Mouse (Mus musculus): ENCODE results near the gene Gm9887.

Gene Gm9887

GRCm38 (mm10) chr12:69371854-69372671, at the start of gene Gm9887, which contains the start of gene Arf6:
Gene Gm9887 (minus strand): TSS chr12:69372458.
Gene Arf6 (plus strand): TSS chr12:69372150.
- peak; percentile 96 for DNase-seq (ENCODE audit: low spot score)

- DNase-seq (ENCODE audit: low spot score) = no peak
Observed at GRCm38 (mm10) chr12:69420716-69421115, 48.5 kb upstream of the Gm9887 start.

GRCm38 (mm10) chr12:69419606-69420005, 47.3 kb upstream of the Gm9887 start:
- DNase-seq (ENCODE audit: low spot score) = no peak

DNA sequence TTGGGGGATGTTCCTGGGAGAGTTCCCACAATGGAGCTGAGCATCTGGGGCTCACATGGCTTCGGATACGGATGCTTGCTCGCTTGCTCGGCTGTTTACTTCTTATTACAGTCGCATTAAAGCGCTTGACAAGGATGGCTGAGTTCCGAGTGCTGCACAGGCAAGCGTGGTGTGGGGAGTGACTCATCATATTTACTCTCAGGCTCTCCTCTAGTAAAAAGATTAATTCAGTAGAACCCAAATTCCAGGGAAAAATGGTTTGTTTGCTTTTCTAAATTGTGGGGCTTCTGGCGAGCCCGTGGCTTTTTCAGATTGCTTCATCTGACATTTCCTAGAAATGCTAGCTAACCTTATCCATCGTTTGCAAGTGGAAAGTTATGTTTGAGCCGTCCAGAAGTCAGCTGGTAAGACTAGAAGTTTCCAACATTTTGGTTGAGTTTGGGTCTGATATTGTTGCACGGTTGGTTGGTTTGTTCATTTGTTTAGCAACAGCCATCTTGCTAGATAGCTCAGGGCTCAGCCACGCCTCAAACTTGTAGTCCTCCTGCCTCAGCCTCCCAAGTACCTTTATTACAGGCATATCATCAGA, 46.9 kb upstream of the Gm9887 start:
- DNase-seq (ENCODE audit: low spot score) = no peak

- DNase-seq (ENCODE audit: low spot score) = no peak
Observed at GRCm38 (mm10) chr12:69418606-69419005, 46.3 kb upstream of the Gm9887 start.

- DNase-seq (ENCODE audit: low spot score) = no peak
Observed at GRCm38 (mm10) chr12:69417701-69418291, 45.5 kb upstream of the Gm9887 start.

GRCm38 (mm10) chr12:69416793-69417192, 44.5 kb upstream of the Gm9887 start:
- DNase-seq (ENCODE audit: low spot score) = no peak

GRCm38 (mm10) chr12:69414826-69415572, 42.7 kb upstream of the Gm9887 start:
- DNase-seq (ENCODE audit: low spot score) = no peak

DNA sequence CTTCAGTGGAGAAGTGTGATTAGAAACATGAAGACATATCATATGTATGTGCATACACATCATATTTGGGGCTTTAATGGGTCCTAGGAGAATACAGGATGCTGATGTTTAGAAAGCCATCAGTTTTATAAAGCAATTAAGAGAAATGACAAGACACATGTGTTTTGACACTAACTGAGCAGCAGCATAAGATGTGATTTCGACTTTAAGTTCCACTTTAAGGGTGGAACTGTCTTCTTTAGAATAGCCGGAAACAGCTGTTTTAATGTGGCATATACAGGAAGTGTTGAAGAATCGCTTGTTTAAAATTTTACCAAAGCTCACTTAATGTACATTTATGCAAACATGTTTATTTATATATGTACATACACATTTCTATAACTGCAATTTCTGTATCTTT, 41.0 kb upstream of the Gm9887 start:
- no peak for DNase-seq (ENCODE audit: low spot score)

DNA sequence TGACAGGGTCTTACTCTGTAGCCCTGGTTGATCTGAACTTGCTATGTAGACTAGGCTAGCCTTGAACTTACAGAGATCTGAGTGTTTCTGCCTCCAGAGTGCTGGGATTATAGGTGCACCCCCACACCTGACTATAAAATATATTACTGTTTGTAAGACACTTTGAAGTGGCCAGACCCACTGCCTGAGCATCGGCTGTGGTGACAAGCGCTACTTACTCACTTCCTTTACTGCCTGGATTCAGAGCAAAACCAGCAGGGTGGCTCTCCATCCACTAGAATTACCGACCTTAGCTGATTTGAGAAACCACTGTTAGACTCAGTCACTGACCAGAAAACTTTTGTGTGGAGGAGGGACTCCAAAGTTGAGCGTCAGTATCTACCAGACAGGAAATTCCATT, 39.7 kb upstream of the Gm9887 start:
- no peak for DNase-seq (ENCODE audit: low spot score)

DNA sequence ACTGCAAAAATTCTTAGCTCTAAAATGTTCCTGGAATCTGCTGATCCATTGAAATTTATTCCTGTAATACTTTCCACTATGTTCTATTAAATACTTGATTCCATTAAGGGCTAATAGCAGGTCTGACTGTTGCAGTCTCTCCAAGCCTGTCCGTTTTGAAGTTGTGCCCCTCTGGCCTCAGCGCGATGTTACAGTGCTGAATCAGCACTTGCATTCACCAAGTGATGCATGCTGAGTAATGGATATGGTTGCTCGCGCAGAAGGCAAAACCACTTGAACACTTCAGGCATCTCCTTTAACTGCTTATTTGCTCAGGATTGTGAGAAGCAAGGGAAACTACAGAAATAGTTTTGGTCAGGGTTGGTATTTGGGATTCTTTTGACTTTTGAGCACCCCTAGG, 38.5 kb upstream of the Gm9887 start:
- DNase-seq (ENCODE audit: low spot score) = no peak

GRCm38 (mm10) chr12:69402594-69403167, 30.4 kb upstream of the Gm9887 start:
- no peak for DNase-seq (ENCODE audit: low spot score)

GRCm38 (mm10) chr12:69402100-69402499, 29.8 kb upstream of the Gm9887 start:
- DNase-seq (ENCODE audit: low spot score) = no peak

DNA sequence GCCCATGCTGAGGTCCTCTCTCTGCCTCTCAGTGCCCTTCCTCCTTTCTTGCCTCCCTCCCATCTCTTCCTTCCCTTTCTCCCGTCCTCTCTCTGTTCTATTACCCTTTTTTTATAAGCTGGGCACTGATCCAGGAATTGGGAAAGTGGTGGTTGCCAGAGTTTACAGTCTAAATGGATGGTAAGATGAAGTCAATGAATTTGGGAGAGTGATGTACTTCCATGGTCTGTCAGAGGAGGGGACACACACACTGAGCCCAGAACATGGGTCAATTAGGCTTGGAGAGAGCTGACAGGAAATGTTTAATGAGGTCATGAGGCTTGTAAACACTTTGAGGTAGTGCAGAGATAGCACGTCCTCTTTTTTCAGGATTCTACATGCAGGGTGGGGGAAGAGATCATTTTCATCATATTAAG, 28.6 kb upstream of the Gm9887 start:
- DNase-seq (ENCODE audit: low spot score) = no peak

GRCm38 (mm10) chr12:69400367-69400766, 28.1 kb upstream of the Gm9887 start:
- no peak for DNase-seq (ENCODE audit: low spot score)

- DNase-seq (ENCODE audit: low spot score) = no peak
Observed at GRCm38 (mm10) chr12:69394456-69394855, 22.2 kb upstream of the Gm9887 start.

DNA sequence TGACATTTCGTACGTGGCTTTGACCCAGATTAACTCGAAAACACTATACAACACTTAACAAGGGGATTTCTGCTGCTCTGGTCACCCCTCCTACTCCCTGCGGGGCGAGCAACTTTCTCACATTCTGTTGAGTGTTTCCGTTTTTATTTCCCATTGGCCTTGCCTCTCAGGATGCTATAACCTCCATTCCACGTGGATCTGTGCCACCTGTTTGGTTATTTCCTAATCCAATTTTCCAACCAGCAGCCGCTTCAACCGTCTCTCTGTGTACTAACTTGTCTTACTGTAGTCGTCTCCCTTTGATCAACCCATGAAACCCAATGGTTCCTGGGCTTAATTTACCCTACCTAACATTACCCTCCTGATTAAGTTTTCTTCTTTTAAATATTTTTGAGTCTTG, 20.8 kb upstream of the Gm9887 start:
- DNase-seq (ENCODE audit: low spot score) = no peak

GRCm38 (mm10) chr12:69390000-69390698, 17.9 kb upstream of the Gm9887 start:
- no peak for DNase-seq (ENCODE audit: low spot score)

DNA sequence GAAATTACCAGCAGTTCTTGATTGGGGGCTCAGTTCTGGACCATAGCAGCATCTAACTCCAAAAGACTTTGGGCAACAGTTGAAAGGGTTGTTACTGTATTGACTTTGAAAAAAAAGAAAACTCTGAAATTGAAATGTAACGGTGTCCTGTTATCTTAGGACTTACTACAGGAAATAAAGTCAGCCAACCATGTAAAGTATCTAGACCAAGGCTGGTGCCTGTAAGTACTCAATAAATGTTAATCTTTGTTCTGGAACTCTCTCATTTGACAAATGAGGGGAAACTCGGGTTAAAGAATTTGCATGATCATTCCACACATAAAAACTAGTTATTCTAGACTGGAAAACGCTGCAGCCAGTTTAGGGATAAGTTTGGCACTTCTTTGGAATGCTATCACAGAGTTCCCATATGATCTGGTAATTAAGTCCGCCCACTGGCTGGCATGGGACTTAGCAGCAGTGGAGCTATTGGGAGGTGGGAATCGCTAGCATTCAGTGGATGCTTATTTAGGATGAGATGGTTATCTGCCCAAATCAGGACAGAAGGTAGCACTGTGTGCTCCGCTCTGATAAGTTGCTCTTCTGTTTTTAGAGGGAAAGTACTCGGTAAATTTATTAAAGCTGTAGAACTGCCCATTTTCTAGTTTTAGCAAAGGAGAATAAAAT, 17.1 kb upstream of the Gm9887 start:
- no peak for DNase-seq (ENCODE audit: low spot score)

GRCm38 (mm10) chr12:69388321-69388869, 16.1 kb upstream of the Gm9887 start:
- DNase-seq (ENCODE audit: low spot score) = no peak

Data from ovary, postnatal 10 days (tissue).